Mouse (Mus musculus) ovary, postnatal 14 days (tissue): ENCODE data around the gene B3galt2.
"Not testable (repeated sequence)": the region's sequence is repeated elsewhere in the genome, so short reads cannot be mapped to it uniquely, and the experiment has no call there.

Source experiments
- DNase-seq: peaks from one replicate; pipeline ENCODE4 v3.0.0; 2022; ENCODE audit warnings: low spot score

Gene B3galt2

GRCm38 (mm10) chr1:143640650-143641407 is at the start of gene B3galt2:
B3galt2 (plus strand) TSS chr1:143640664.
- DNase-seq, result no peak

- no peak for DNase-seq
Observed at GRCm38 (mm10) chr1:143596864-143597263, 43.6 kb upstream of the B3galt2 start.

GRCm38 (mm10) chr1:143608911-143609310 is 31.6 kb upstream of the B3galt2 start:
- DNase-seq, result no peak

- no peak for DNase-seq
Observed at GRCm38 (mm10) chr1:143612901-143613300, 27.6 kb upstream of the B3galt2 start.

GRCm38 (mm10) chr1:143619760-143620159 is 20.7 kb upstream of the B3galt2 start:
- no peak for DNase-seq

GRCm38 (mm10) chr1:143621930-143622329 is 18.5 kb upstream of the B3galt2 start:
- no peak for DNase-seq

GRCm38 (mm10) chr1:143622634-143623033 is 17.8 kb upstream of the B3galt2 start:
- no peak for DNase-seq

GRCm38 (mm10) chr1:143631337-143631736 is 9.1 kb upstream of the B3galt2 start:
- no peak for DNase-seq

- DNase-seq, result no peak
Observed at GRCm38 (mm10) chr1:143632361-143632760, 8.1 kb upstream of the B3galt2 start.

GRCm38 (mm10) chr1:143632854-143633587 is 7.4 kb upstream of the B3galt2 start:
- no peak for DNase-seq

- DNase-seq, result no peak
Observed at GRCm38 (mm10) chr1:143644221-143644620, 3.8 kb downstream of the B3galt2 start.

GRCm38 (mm10) chr1:143645386-143645785 is 4.9 kb downstream of the B3galt2 start:
- DNase-seq, result no peak

- no peak for DNase-seq
Observed at GRCm38 (mm10) chr1:143646219-143646618, 5.8 kb downstream of the B3galt2 start.

- DNase-seq, result no peak
Observed at GRCm38 (mm10) chr1:143650317-143650716, 9.9 kb downstream of the B3galt2 start.

GRCm38 (mm10) chr1:143653646-143654045 is 13.2 kb downstream of the B3galt2 start:
- DNase-seq, result no peak

- no peak for DNase-seq
Observed at GRCm38 (mm10) chr1:143663197-143663596, 22.7 kb downstream of the B3galt2 start.

- not testable (repeated sequence) for DNase-seq
Observed at GRCm38 (mm10) chr1:143664786-143665185, 24.3 kb downstream of the B3galt2 start.

- DNase-seq, result no peak
Observed at GRCm38 (mm10) chr1:143675734-143676361, 35.4 kb downstream of the B3galt2 start.

- no peak for DNase-seq
Observed at GRCm38 (mm10) chr1:143681108-143681507, 40.6 kb downstream of the B3galt2 start.

GRCm38 (mm10) chr1:143684849-143685248 is 44.4 kb downstream of the B3galt2 start:
- DNase-seq, result no peak

- no peak for DNase-seq
Observed at GRCm38 (mm10) chr1:143701736-143702135, 61.3 kb downstream of the B3galt2 start.

GRCm38 (mm10) chr1:143702141-143702740 is 61.8 kb downstream of the B3galt2 start:
- no peak for DNase-seq
